Comparison of ENCODE assay signal across 9 mouse cellular contexts in the genomic region with DNA sequence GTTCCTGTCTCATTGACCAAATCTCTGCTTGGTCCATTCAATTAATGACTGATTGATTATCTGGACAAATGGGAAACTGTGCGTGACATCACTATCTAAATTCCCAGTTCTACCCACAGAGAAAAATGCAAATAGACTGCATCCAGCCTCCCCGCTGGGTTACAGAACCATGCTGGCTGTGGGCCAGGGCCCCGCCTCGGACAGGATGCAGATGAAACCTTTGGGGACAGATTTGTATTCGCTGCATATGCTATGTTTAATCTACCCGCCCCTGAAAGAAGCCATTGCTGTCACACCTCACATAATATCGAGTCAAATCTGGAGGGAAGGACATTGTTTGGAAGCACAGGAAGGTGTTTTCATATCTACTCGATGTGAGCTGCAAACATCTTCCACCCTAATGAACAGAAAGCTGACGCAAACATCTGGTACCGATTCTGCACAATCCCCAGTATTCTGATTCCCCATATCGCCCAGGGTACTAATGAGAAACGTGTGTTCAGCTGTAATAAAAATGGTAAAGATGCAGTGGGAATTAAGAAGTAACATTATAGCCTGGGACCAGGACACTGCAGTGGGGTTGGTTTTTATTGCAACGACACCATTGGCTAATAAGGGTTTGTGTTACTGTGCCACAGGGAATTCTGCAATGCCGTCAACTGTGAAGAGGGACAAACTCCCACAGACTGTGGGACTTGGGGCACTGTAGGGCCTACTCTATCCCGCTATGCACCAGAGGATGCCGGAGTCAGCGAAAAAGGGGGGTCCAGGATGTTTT.
DNase-seq lines count a peak whose midpoint lies in the region; ATAC-seq and TF ChIP-seq lines count a peak whose summit lies in the region.
"Had no signal": no experiment of that assay in that cellular context is flagged by ENCODE, and none has a peak within 500 bp of the region (broad histone marks: within the 10 kb centered on the region; RNA-seq: fewer than 3 reads in every experiment).

No protein-coding gene starts in this region.

- ATAC-seq in cerebellum, adult (ENCODE audit: insufficient number of reproducible peaks, low FRiP score, low TSS enrichment), result no peak
- ATAC-seq in neural tube, embryonic 11.5 days (ENCODE audit: insufficient read depth, low FRiP score, low TSS enrichment), result no peak; the same call in 1 of the 2 replicates
- ATAC-seq in kidney, embryonic 16.5 days (ENCODE audit: low FRiP score, low TSS enrichment), result peak; percentile 76
- ATAC-seq in stomach, embryonic 15.5 days (ENCODE audit: insufficient read depth, low FRiP score, low read depth), result no peak
- no peak for ATAC-seq in forebrain, postnatal 0 days

- no peaks in the 10 kb centered on the region for H3K9me3 ChIP-seq in neural tube, embryonic 11.5 days (ENCODE audit: control insufficient read depth, low read length)
- no peaks in the 10 kb centered on the region for H3K9me3 ChIP-seq in kidney, embryonic 16.5 days (ENCODE audit: low read length)
- no peaks in the 10 kb centered on the region for H3K9me3 ChIP-seq in stomach, embryonic 15.5 days
- H3K9me3 ChIP-seq in forebrain, postnatal 0 days (ENCODE audit: low read length), result no peaks in the 10 kb centered on the region

- H3K9ac ChIP-seq in neural tube, embryonic 11.5 days (ENCODE audit: low read length), result no peak overlapping the region
- H3K9ac ChIP-seq in kidney, embryonic 16.5 days (replicated peaks; ENCODE audit: low read length), result no peak overlapping the region
- no peak overlapping the region for H3K9ac ChIP-seq in stomach, embryonic 15.5 days
- H3K9ac ChIP-seq in forebrain, postnatal 0 days, result no peak overlapping the region

- H3K4me2 ChIP-seq in neural tube, embryonic 11.5 days (ENCODE audit: low read depth), result no peak overlapping the region
- no peak overlapping the region for H3K4me2 ChIP-seq in kidney, embryonic 16.5 days (replicated peaks; ENCODE audit: low read depth, low read length)
- H3K4me2 ChIP-seq in stomach, embryonic 15.5 days, result no peak overlapping the region
- no peak overlapping the region for H3K4me2 ChIP-seq in forebrain, postnatal 0 days (ENCODE audit: low read depth)

- no peaks in the 10 kb centered on the region for H3K27me3 ChIP-seq in neural tube, embryonic 11.5 days (ENCODE audit: control insufficient read depth, insufficient read depth, low read length)
- H3K27me3 ChIP-seq in kidney, embryonic 16.5 days (ENCODE audit: insufficient read depth, low read length), result no peaks in the 10 kb centered on the region
- no peaks in the 10 kb centered on the region for H3K27me3 ChIP-seq in stomach, embryonic 15.5 days (replicated peaks)
- no peaks in the 10 kb centered on the region for H3K27me3 ChIP-seq in forebrain, postnatal 0 days (ENCODE audit: insufficient read depth, low read length)

- intact Hi-C loops in left cerebral cortex, adult 2 months (cut with DNase I), result no loop called here

- WGBS in neural tube, embryonic 11.5 days, result 49% methylated on average over 17 of the region's 17 CpGs
- 47% methylated on average over 17 of the region's 17 CpGs for WGBS in kidney, embryonic 16.5 days
- 69% methylated on average over 17 of the region's 17 CpGs for WGBS in stomach, embryonic 15.5 days
- WGBS in forebrain, postnatal 0 days, result 61% methylated on average over 17 of the region's 17 CpGs

- H3K27ac ChIP-seq in neural tube, embryonic 11.5 days (ENCODE audit: low read depth, low read length), result no peak overlapping the region
- H3K27ac ChIP-seq in kidney, embryonic 16.5 days (ENCODE audit: low read length), result peak overlapping the region; percentile 66
- H3K27ac ChIP-seq in stomach, embryonic 15.5 days, result peak overlapping the region; percentile 48
- H3K27ac ChIP-seq in left cerebral cortex, adult 2 months, result no peak overlapping the region
- no peak overlapping the region for H3K27ac ChIP-seq in forebrain, postnatal 0 days (ENCODE audit: low read depth, low read length)
- H3K27ac ChIP-seq: layer of hippocampus, adult 2 months had no signal

- H3K4me1 ChIP-seq in neural tube, embryonic 11.5 days (ENCODE audit: control insufficient read depth, insufficient read depth, low read length), result peaks cover 13% of the 10 kb centered on the region
- H3K4me1 ChIP-seq in kidney, embryonic 16.5 days (ENCODE audit: insufficient read depth, low read length), result peaks cover 45% of the 10 kb centered on the region
- H3K4me1 ChIP-seq in stomach, embryonic 15.5 days, result peaks cover 15% of the 10 kb centered on the region
- no peaks in the 10 kb centered on the region for H3K4me1 ChIP-seq in forebrain, postnatal 0 days (ENCODE audit: insufficient read depth)

- H3K36me3 ChIP-seq in neural tube, embryonic 11.5 days (ENCODE audit: control insufficient read depth, insufficient read depth, low read length), result no peaks in the 10 kb centered on the region
- H3K36me3 ChIP-seq in kidney, embryonic 16.5 days (ENCODE audit: insufficient read depth, low read length), result no peaks in the 10 kb centered on the region
- H3K36me3 ChIP-seq in stomach, embryonic 15.5 days, result no peaks in the 10 kb centered on the region
- H3K36me3 ChIP-seq in forebrain, postnatal 0 days (ENCODE audit: insufficient read depth), result no peaks in the 10 kb centered on the region

- no peak for TF ChIP-seq CTCF in left cerebral cortex, adult 2 months (IDR thresholded peaks at IDR 0.05)
- TF ChIP-seq CTCF in forebrain, postnatal 0 days (IDR thresholded peaks at IDR 0.05; ENCODE audit: low read depth), result no peak

- no peak overlapping the region for H3K4me3 ChIP-seq in neural tube, embryonic 11.5 days (ENCODE audit: low read depth, low read length)
- no peak overlapping the region for H3K4me3 ChIP-seq in kidney, embryonic 16.5 days (ENCODE audit: low read length)
- H3K4me3 ChIP-seq in stomach, embryonic 15.5 days (replicated peaks), result no peak overlapping the region
- no peak overlapping the region for H3K4me3 ChIP-seq in left cerebral cortex, adult 2 months
- H3K4me3 ChIP-seq in forebrain, postnatal 0 days (ENCODE audit: low read depth, low read length), result no peak overlapping the region
- H3K4me3 ChIP-seq: layer of hippocampus, adult 2 months had no signal

- peak; percentile 29 to 57 for DNase-seq in cerebellum, adult 18-20 months
- peak; percentile 59 for DNase-seq in neural tube, embryonic 11.5 days (ENCODE audit: low spot score)
- no peak for DNase-seq in neural tube, embryonic 10.5 days (ENCODE audit: extremely low spot score, low spot score)
- DNase-seq in left cerebral cortex, adult 2 months (ENCODE audit: extremely low spot score in 1 of 2, low spot score in 2 of 2), result no peak
- DNase-seq in forebrain, postnatal 0 days, result no peak

Comparison
In these comparisons a context has a peak if more than half of its experiments do, and no peak if none do; other contexts are left out.
1. DNase-seq: peak in cerebellum, adult 18-20 months (2 of 2) and neural tube, embryonic 11.5 days (single experiment); none in neural tube, embryonic 10.5 days (single experiment), left cerebral cortex, adult 2 months (0 of 2) and forebrain, postnatal 0 days (single experiment).
2. H3K27ac ChIP-seq: peak in kidney, embryonic 16.5 days (single experiment) and stomach, embryonic 15.5 days (single experiment); none in neural tube, embryonic 11.5 days (single experiment), left cerebral cortex, adult 2 months (single experiment) and forebrain, postnatal 0 days (single experiment).